Mouse (Mus musculus) lung, postnatal 0 days (tissue): ENCODE measurements around the gene Prkag1. TPM values are rescaled to one million over a fixed set of nuclear protein-coding genes. Genes with fewer than 3 reads are reported as not detected.
A peak's percentile ranks its signal among the peaks of the same experiment; 100 is the strongest.
"Not testable (repeated sequence)": the region's sequence is repeated elsewhere in the genome, so short reads cannot be mapped to it uniquely, and the experiment has no call there.

ENCODE experiments used
- ATAC-seq: fragments of 200-750 bp; cut with Nextera tagmentation; 2 replicates; pipeline ENCODE4 v1.8.0; 2017; ENCODE audit warnings: moderate library complexity
- DNase-seq: peaks from one replicate; pipeline ENCODE4 v3.0.0-alpha.2; 2016; ENCODE audit warnings: low spot score
- H3K27ac ChIP-seq: fragments of 300-500 bp; sonication (generic); 2 replicates; pipeline ENCODE4 v1.5.1; 2014; ENCODE audit warnings: antibody characterized with exemption, mild to moderate bottlenecking, low read length, mixed read lengths
- H3K27me3 ChIP-seq: fragments of 300-500 bp; sonication (generic); replicated peaks from 2 replicates; pipeline ENCODE4 v1.6.1; 2014; ENCODE audit warnings: low read length, mixed read lengths; ENCODE audit not compliant: insufficient read depth
- H3K36me3 ChIP-seq: fragments of 300-500 bp; sonication (generic); 2 replicates; pipeline ENCODE4 v1.6.1; 2014; ENCODE audit warnings: low read length, mixed read lengths; ENCODE audit not compliant: insufficient read depth
- H3K4me1 ChIP-seq: fragments of 300-500 bp; sonication (generic); 2 replicates; pipeline ENCODE4 v1.6.1; 2014; ENCODE audit warnings: antibody characterized with exemption, low read depth, low read length, mixed read lengths; ENCODE audit not compliant: insufficient read depth
- H3K4me2 ChIP-seq: fragments of 300-500 bp; sonication (generic); replicated peaks from 2 replicates; pipeline ENCODE4 v1.6.1; 2014; ENCODE audit warnings: low read depth, mild to moderate bottlenecking, low read length, moderate library complexity, mixed read lengths
- H3K4me3 ChIP-seq: fragments of 300-500 bp; sonication (generic); 2 replicates; pipeline ENCODE4 v1.5.1; 2014; ENCODE audit warnings: low read depth, low read length
- H3K9ac ChIP-seq: fragments of 300-500 bp; sonication (generic); replicated peaks from 2 replicates; pipeline ENCODE4 v1.6.1; 2014; ENCODE audit warnings: low read depth, mild to moderate bottlenecking
- H3K9me3 ChIP-seq: fragments of 300-500 bp; sonication (generic); 2 replicates; pipeline ENCODE4 v1.6.1; 2016; ENCODE audit warnings: low read length, mixed read lengths
- CTCF ChIP-seq: IDR thresholded peaks from 2 replicates; pipeline ENCODE4 v1.5.1; 2016; ENCODE audit warnings: antibody characterized with exemption, mild to moderate bottlenecking
- EP300 ChIP-seq: IDR thresholded peaks from 2 replicates; pipeline ENCODE4 v1.6.1; 2016; ENCODE audit warnings: antibody characterized with exemption, mild to moderate bottlenecking, control low read depth
- WGBS: fragments of 180-500 bp; shearing (Covaris S2); extraction: QIAGEN DNeasy Blood & Tissue Kit; methylation state at CpG from one replicate; pipeline ENCODE4 v1.1.7; 2014; 5-methylcytosine and 5-hydroxymethylcytosine counted together
- polyA plus RNA-seq: library from polyadenylated mRNA; unstranded; fragments of >200 nt; fragmentation: Nextera tagmentation; extraction: Ambion mirVana; gene quantifications from 2 replicates; pipeline ENCODE4 v1.2.1, GENCODE M21; 2015

The Prkag1 gene
- polyA plus RNA-seq, 1 experiment from 2014 or later: 76.7 TPM

DNA sequence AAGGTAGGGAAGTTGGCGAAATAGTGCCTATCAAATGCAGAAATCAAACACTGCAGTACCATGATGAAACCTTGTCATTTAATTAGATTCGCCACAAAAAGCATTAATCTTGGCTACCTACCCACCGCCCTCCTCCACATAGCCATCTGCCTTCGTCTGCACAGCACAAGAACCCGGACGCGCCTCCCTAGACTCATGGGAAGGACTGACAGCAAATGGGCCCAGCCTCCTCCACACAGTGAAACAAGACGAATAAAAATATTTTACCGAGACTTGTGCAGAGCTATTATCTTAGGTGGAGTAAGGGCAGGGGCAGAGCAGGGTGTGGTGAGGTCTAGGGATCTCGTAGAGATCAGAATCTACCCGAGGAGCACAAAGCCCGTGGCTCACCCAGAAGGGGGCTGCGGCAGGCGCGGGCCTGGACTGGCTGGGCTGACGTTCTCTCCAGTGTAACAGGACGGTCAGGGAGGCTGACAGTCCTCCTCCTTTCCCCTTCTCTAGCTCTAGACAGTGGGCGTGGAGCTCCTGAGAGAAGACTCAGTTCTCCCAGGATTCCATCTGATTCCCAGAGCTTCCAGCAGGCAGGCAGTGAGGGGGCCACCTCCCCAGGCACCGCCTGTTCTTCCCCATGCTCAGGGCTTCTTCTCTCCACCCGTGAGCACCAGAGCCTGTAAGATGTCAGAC, 18.4 kb downstream of the Prkag1 start:
- WGBS: 85% methylated on average over 20 of the region's 20 CpGs
- no peak for DNase-seq
- H3K9me3 ChIP-seq: no peaks in the 10 kb centered on the region
- H3K27me3 ChIP-seq: peaks cover 20% of the 10 kb centered on the region
- ATAC-seq: no peak
- H3K27ac ChIP-seq: no peak overlapping the region
- H3K9ac ChIP-seq: no peak overlapping the region
- H3K4me2 ChIP-seq: no peak overlapping the region
- TF ChIP-seq CTCF: no peak
- TF ChIP-seq EP300: no peak
- H3K4me3 ChIP-seq: no peak overlapping the region
- H3K36me3 ChIP-seq: peaks cover 27% of the 10 kb centered on the region
- peaks cover 6% of the 10 kb centered on the region; the same call in 1 of the 2 replicates for H3K4me1 ChIP-seq

DNA sequence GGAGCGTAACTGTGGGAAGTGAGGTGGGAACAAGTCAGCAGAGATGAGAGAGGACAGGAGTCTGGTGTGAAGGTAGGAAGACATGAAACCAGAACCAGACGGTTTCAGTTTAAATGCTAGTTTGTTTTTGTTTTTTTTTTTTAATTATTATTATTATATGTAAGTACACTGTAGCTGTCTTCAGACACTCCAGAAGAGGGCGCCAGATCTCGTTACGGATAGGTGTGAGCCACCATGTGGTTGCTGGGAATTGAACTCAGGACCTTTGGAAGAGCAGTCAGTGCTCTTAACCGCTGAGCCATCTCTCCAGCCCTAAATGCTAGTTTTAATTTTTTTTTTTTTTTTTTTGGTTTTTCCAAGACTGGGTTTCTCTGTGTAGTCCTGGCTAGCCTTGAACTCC, 21.1 kb downstream of the Prkag1 start:
- not testable (repeated sequence) for ATAC-seq, DNase-seq, H3K27ac ChIP-seq, H3K9me3 ChIP-seq, H3K9ac ChIP-seq, H3K4me3 ChIP-seq, H3K4me2 ChIP-seq
- 71% methylated on average over 6 of the region's 6 CpGs for WGBS
- TF ChIP-seq CTCF: 0 out of 2 replicates have a peak, but pooled peaks have one; percentile 15
- peaks cover 20% of the 10 kb centered on the region; the same call in 1 of the 2 replicates for H3K4me1 ChIP-seq
- H3K27me3 ChIP-seq: peaks cover 45% of the 10 kb centered on the region
- peaks cover 22% of the 10 kb centered on the region for H3K36me3 ChIP-seq

GRCm38 (mm10) chr15:98809390-98809789, 21.9 kb downstream of the Prkag1 start, which contains the start of gene Ddn:
Ddn (minus strand) TSS chr15:98809490.
- ATAC-seq: no peak
- Histone ChIP-seq H3K4me2 (peak within 1 kb of the TSS; percentile 60), H3K27ac (no peak within 1 kb of the TSS), H3K4me1 (peaks cover 21% of the 10 kb centered on the region; the same call in 1 of the 2 replicates), H3K9me3 (no peaks in the 10 kb centered on the region), H3K4me3 (peak within 1 kb of the TSS; percentile 35), H3K27me3 (peaks cover 53% of the 10 kb centered on the region), H3K9ac (no peak within 1 kb of the TSS), H3K36me3 (peaks cover 16% of the 10 kb centered on the region)
- WGBS: 49% methylated on average over 3 of the region's 3 CpGs
- TF ChIP-seq EP300: no peak
- no peak for TF ChIP-seq CTCF
- no peak for DNase-seq

GRCm38 (mm10) chr15:98808651-98809134, 22.6 kb downstream of the Prkag1 start:
- ATAC-seq (no peak), DNase-seq (no peak)
- peak overlapping the region; percentile 35; the same call in 1 of the 2 replicates for H3K4me3 ChIP-seq
- H3K9ac ChIP-seq: no peak overlapping the region
- H3K9me3 ChIP-seq: no peaks in the 10 kb centered on the region
- no peak overlapping the region for H3K27ac ChIP-seq
- peaks cover 14% of the 10 kb centered on the region for H3K36me3 ChIP-seq
- H3K4me1 ChIP-seq: peaks cover 21% of the 10 kb centered on the region; the same call in 1 of the 2 replicates
- TF ChIP-seq CTCF (no peak), EP300 (no peak)
- peaks cover 60% of the 10 kb centered on the region for H3K27me3 ChIP-seq
- peak overlapping the region; percentile 60 for H3K4me2 ChIP-seq
- WGBS: 13% methylated on average over 6 of the region's 6 CpGs

DNA sequence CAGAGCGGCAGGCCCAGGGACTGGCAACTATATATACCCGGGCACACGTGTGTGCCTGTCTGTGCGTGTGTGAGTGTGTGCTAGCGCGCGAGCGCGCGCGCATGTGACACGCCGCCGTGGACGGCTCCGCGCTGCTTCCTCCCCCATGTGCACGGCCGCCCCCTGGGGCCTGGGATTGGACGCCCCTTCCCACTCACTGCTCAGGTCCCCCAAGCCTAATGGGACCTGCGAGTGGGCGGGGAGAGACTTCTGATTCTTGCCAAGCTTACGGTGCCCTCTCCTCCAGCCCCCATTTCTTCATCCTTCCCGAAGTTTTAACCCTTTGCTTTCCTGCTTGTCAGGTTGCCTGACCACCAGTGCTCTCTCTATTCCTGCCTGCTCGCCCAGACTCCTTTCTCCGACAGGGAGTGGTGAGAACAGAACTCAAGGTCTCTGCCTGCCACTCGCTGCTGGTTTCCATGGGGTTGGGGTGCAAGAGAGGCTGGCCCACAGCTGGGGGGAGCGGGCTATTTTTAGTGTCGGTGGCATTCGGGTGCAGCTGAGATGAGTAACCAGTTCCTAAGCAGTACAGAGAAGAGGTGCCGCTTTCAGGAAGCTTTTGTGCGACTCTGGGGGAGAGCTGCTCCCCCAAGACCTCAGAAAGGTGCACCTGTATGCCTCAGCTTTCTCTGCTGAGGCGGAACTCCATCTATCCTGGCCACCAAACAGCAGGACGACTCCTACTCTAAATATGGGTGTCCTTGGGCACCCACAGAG, 23.2 kb downstream of the Prkag1 start:
- under 1% methylated on average over 19 of the region's 34 CpGs for WGBS
- no peak for TF ChIP-seq EP300
- peak; percentile 3; the same call in 1 of the 2 replicates for TF ChIP-seq CTCF
- peak; percentile 40 for DNase-seq
- Histone ChIP-seq H3K9me3 (no peaks in the 10 kb centered on the region), H3K27me3 (peaks cover 66% of the 10 kb centered on the region), H3K4me2 (peak overlapping the region; percentile 60), H3K27ac (no peak overlapping the region), H3K36me3 (peaks cover 8% of the 10 kb centered on the region), H3K4me1 (peaks cover 21% of the 10 kb centered on the region; the same call in 1 of the 2 replicates), H3K4me3 (peak overlapping the region; percentile 35), H3K9ac (no peak overlapping the region)
- ATAC-seq: peak; percentile 36
